Mouse (Mus musculus) left cerebral cortex, adult 8-10 months (tissue): ENCODE measurements around the gene Sept7. TPM values are rescaled to one million over a fixed set of nuclear protein-coding genes. Genes with fewer than 3 reads are reported as not detected.
"Not testable (repeated sequence)": the region's sequence is repeated elsewhere in the genome, so short reads cannot be mapped to it uniquely, and the experiment has no call there.

Source experiments
- DNase-seq, 2 experiments: peaks; one replicate each; pipeline ENCODE4 v3.0.0; 2022; ENCODE audit warnings: low spot score in 2 of 2
- total RNA-seq, 4 experiments: library from RNA; stranded (reverse); gene quantifications; 2 replicates each; pipeline ENCODE4 v1.2.4; 2022

Sept7 gene
- total RNA-seq, result 100 to 1,000 TPM; 367 to 384 (median 373) TPM

GRCm38 (mm10) chr9:25252283-25252726 is at the start of gene Sept7:
Sept7 (plus strand) TSS chr9:25252439.
- peak; percentile 98 to 99 for DNase-seq

- peak in 1 of 2 experiments; percentile 71 for DNase-seq
These were observed 44.0 kb upstream of the Sept7 start for GRCm38 (mm10) chr9:25208087-25208803.

- DNase-seq, result no peak
These were observed 39.7 kb upstream of the Sept7 start for GRCm38 (mm10) chr9:25212309-25213163.

DNA sequence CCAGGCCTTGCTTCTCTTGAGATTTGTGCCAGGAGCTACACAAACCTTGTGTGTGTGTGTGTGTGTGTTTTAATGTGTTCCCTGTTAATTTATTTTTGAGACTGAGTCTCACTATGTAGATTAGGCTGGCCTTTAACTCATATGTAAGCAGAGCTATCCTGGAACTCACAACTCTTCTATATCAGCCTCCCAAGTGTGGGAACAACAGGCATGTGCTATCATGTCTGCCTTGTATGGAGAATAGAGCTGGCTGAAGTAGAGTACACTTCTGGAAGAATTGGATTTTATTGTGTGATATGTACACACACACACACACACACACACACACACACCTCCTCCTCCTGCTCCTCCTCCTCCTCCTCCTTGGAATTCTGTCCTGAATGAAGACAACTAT is 39.1 kb upstream of the Sept7 start:
- no peak for DNase-seq

GRCm38 (mm10) chr9:25215411-25215810 is 36.8 kb upstream of the Sept7 start:
- no peak for DNase-seq

DNA sequence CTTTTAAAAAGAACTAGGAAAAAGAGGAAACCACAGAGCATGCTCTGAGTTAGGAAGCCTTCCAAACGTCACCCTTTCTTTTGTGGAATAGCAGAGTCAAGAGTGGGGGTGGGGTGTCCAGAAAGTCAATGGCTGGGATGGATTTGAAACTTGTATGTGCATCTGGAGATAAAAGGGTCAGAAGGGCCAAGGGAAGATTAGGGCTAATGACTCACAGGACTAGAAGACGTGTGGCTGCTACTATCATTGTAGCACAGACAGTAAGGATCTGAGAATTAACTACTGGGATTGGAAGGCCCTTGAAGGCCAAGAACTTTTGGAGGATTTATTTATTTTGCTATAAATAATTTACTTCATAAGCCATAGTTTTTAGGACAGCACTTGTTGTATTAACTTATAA is 36.0 kb upstream of the Sept7 start:
- no peak for DNase-seq

DNA sequence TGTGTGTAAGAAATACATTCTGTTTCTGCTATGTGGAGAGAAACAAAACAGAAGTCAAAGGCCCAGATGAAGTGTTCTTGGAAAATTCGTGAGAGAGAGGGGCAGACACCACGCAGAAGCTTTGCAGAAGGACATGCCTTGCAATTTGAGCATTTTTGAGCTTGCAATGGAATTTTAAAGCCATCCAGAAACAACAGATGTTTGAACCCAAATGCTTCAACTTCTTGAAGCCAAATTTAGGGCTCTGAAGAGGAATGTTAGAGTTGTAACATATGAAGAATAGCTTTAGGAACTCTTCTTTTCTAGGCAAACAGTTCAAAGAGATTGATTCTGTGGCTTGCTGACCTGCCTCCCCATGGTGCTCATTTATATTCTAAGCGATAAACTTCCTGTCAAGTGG is 33.3 kb upstream of the Sept7 start:
- DNase-seq, result no peak

- peak in 1 of 2 experiments; percentile 51 for DNase-seq
These were observed 32.4 kb upstream of the Sept7 start for GRCm38 (mm10) chr9:25219882-25220281.

DNA sequence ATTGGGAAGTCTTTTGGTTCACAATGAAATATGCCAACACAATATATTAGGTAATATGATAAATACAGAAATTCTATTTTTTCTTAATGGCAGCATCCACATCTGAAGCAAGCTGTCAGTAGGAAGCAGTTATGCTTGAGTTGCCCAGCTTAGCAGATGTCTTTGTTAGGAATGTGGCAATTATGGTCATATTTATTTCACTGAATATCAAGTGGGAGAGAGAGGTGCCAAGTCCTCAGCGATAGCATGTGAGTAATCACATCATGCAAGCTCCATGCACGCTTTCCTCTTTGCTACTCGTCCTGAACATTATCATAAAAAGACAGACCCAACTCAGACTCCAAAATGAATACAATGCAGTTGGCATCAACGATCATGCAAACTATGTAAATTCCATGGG is 27.3 kb upstream of the Sept7 start:
- DNase-seq, result peak in 1 of 2 experiments; percentile 63

GRCm38 (mm10) chr9:25229740-25230139 is 22.5 kb upstream of the Sept7 start:
- DNase-seq, result no peak

DNA sequence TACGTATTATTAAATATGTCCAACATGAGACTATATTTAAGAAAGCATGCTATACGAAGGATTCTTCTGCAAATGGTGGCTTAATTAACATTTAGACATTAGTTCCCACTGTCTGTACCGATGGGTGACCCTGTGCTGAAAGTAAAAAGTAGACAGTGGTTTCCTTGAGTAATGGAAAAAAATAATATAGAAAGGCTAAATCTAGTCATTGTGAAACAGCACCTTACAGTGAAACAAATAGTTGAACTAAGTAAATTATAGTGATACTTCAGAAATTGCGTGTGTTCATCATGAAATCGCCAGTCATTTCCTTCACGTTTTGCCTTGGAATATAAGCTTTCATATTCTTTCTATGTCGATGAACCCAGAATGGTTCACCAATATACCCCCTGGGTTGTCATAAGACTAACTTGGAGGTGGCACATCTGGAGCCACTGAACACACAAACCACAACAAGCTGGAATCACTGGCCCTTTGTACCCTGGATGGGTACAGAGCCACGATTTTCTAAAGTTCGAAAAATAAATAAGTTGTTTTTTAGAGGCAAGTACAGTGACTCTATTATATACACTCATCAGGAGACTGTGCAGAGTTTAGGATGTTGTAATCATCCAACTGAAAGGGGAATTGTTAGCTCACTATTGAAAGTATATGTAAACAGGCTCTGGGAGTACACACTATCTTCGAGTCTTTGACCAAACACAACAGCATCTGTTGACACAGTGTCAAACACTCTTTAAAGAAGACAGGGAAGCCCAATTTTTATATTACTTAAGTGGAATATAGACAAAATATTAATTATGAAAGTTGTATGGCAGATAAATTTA is 21.8 kb upstream of the Sept7 start:
- no peak for DNase-seq

- no peak for DNase-seq
These were observed 11.2 kb upstream of the Sept7 start for GRCm38 (mm10) chr9:25241065-25241464.

DNA sequence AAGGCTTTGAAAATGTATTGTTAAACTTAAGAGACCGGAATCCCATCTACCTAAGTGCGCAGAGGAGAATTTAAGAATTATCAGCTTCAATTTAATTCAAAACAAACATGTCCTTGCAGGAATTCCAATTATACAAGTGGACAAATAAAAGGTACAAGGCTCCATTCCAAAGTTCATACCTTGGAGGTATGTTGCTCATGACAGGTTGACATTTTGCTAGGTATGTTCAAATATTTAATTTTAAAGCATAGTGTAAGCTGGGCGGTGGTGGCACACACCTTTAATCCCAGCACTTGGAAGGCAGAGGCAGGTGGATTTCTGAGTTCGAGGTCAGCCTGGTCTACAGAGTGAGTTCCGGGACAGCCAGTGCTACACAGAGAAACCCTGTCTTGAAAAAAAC is 10.5 kb upstream of the Sept7 start:
- not testable (repeated sequence) for DNase-seq

DNA sequence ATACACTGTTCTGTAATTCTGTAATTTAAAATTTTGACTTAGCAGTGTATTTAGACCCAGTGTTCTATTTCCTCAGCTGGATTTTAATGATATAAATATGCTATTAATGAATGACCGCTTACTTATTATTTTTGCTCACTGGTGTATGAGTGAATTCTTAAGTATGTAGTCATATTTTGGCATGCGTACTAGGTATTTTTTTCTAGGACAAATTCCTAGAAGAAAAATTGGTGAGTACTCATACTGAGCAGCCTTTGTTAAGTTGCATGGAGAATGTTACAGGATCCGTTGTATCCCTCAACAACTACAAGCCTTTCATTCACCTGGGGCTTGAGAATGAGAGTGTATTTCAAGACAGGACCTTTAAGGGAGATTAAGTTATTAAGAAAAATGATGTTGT is 10.0 kb upstream of the Sept7 start:
- DNase-seq, result no peak

- DNase-seq, result no peak
These were observed 8.1 kb upstream of the Sept7 start for GRCm38 (mm10) chr9:25243926-25244657.

- DNase-seq, result no peak
These were observed 7.1 kb upstream of the Sept7 start for GRCm38 (mm10) chr9:25245125-25245524.

DNA sequence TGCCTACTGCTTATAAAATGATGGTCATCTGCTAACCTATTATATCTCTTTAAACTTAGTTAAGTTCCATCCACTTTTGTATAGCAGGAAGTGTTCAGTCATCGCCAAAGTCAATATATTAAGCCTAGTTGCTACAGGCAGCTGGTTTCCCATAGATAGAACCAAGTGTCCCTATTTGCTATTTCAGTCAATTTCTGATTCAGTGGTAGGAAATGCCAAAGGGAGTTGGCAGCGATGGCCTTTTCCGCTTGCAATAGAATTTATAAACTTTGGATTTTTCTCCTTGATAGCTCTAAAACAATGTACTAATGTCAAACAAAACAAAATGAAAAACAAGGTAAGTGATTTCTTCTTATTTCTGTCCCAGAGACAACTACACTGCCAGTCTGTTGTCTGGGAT is 5.7 kb upstream of the Sept7 start:
- no peak for DNase-seq

- DNase-seq, result no peak
These were observed 1.1 kb upstream of the Sept7 start for GRCm38 (mm10) chr9:25251174-25251573.

GRCm38 (mm10) chr9:25251611-25252282 is 492 bp upstream of the Sept7 start:
- DNase-seq, result peak in 1 of 2 experiments; percentile 91

DNA sequence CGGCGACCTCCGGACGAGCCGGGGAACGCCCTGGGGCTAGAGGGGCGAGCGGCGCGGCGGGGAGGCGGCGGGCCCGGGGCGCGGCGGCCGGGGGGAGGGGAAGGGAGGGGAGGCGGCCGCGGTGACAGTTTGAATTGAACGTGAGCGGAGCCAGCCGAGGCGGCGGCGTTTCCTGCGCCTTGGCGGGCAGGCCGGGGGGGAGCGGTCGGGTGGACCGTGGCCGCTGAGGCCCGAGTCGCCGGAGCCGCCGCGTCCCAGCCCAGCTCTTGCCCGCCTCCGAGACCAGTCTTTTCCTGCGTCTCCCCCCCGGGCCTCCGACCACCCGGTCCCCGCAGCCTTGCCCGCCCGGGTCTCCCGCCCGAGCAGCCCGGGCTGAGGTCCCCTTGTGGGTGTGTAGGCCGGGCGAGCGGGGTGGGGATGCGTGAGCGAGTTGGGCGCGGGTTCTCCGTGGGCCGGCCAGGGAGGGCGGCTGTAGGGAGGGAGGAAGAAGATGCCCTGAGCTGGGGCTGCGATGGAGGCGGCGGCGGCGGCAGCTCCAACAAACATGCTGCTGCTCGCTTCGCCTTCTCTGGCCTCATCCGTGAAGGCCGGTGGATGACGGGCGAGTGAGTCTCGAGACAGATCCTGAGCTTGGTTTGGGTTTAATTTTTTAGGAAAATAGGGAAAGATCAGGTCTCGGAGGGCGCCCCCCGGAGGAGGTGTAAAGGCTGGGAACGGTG is 679 bp downstream of the Sept7 start:
- DNase-seq, result peak; percentile 45 to 51
